Mouse (Mus musculus) lung, postnatal 0 days (tissue): ENCODE results near the gene Ak9.

Source experiments
- CTCF ChIP-seq: IDR thresholded peaks from 2 replicates; pipeline ENCODE4 v1.5.1; 2016; ENCODE audit warnings: antibody characterized with exemption, mild to moderate bottlenecking
- EP300 ChIP-seq: IDR thresholded peaks from 2 replicates; pipeline ENCODE4 v1.6.1; 2016; ENCODE audit warnings: antibody characterized with exemption, mild to moderate bottlenecking, control low read depth

DNA sequence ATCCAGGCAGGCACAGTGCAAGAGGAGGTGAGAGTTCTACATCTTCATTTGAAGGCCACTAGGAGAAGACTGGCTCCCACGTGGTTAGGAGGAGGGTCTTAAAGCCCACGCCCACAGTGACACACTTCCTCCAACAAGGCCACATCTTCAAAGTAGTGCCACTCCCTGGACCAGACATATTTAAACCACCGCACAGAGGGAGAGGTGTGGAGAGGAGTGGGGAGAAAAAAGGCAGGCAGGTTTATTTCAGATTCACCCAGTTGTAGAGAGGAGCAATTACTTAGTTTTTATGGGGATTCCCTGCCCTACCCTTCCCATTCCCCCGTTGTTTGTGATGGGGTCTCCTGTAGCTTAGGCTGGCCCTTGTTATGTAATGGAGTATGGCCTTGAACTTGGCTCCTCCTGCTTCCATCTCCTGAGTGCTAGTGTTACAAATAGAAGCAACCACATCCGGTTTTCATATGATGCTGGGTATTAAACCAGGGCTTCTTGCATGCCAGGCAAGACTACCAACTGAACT is 169.2 kb downstream of the Ak9 start:
- TF ChIP-seq CTCF (no peak), EP300 (no peak)
